In the genomic region with DNA sequence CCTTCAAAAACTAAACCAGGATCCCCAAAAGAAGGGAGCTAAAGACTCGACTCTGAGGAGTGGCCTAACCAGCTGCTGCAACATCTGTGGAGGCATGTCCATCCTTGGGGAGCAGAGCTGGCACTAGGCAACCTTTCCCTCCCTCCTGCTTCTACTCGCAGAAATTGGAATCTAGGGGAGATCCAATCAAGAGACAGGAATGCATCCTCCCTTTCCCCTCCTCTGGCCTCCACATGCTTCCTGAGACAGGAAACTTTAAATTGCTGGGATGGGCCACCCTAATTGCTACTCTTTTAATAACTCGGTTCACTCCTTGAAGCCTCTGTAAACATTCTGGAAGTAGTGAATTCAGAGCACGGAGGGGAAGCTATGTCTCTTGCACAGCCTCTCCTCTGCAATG, we compare ENCODE assay signal across 12 mouse cellular contexts.
DNase-seq lines count a peak whose midpoint lies in the region; ATAC-seq and TF ChIP-seq lines count a peak whose summit lies in the region.
"Had no signal": no experiment of that assay in that cellular context is flagged by ENCODE, and none has a peak within 500 bp of the region (broad histone marks: within the 10 kb centered on the region; RNA-seq: fewer than 3 reads in every experiment).

No protein-coding gene starts in this region.

- H3K4me2 ChIP-seq in heart, postnatal 0 days (ENCODE audit: low read depth, low read length), result no peak overlapping the region
- H3K4me2 ChIP-seq in stomach, embryonic 15.5 days, result no peak overlapping the region
- H3K4me2 ChIP-seq: hindbrain, embryonic 12.5 days had no signal

- H3K27ac ChIP-seq in heart, postnatal 0 days (ENCODE audit: low read depth), result peak overlapping the region; percentile 79
- peak overlapping the region; percentile 51; the same call in 1 of the 2 replicates for H3K27ac ChIP-seq in stomach, embryonic 15.5 days
- no peak overlapping the region for H3K27ac ChIP-seq in thymus, adult 2 months (ENCODE audit: control insufficient read depth, insufficient read depth, low read length)
- H3K27ac ChIP-seq: hindbrain, embryonic 12.5 days had no signal

- DNase-seq in kidney, adult 9 months, result peak; percentile 10
- no peak for DNase-seq in kidney, postnatal 25 days
- DNase-seq in embryo, embryonic 9.5 days (ENCODE audit: extremely low spot score), result peak; percentile 29
- no peak for DNase-seq in heart, postnatal 0 days (ENCODE audit: low spot score)
- no peak for DNase-seq in adrenal gland, adult 8-10 months
- DNase-seq in thymus, adult 2 months, result no peak
- DNase-seq: cerebellum, adult 9-10 months had no signal

- no peak overlapping the region for H3K4me3 ChIP-seq in heart, postnatal 0 days (ENCODE audit: low read depth, low read length)
- H3K4me3 ChIP-seq in stomach, embryonic 15.5 days (replicated peaks), result no peak overlapping the region
- no peak overlapping the region for H3K4me3 ChIP-seq in thymus, adult 2 months (ENCODE audit: control insufficient read depth, insufficient read depth, low read length)
- H3K4me3 ChIP-seq: hindbrain, embryonic 12.5 days; megakaryocyte, embryonic 14.5 days had no signal

- peak; percentile 59 for ATAC-seq in heart, postnatal 0 days (ENCODE audit: insufficient read depth, low read depth)
- ATAC-seq in stomach, embryonic 15.5 days (ENCODE audit: insufficient read depth, low FRiP score, low read depth), result peak; percentile 63; the same call in 1 of the 2 replicates
- no peak for ATAC-seq in erythroblast, adult 5-6 weeks (replicated peaks; ENCODE audit: low FRiP score, poor library complexity, severe bottlenecking)

- H3K36me3 ChIP-seq in heart, postnatal 0 days (replicated peaks; ENCODE audit: control insufficient read depth, insufficient read depth, low read length), result no peaks in the 10 kb centered on the region
- no peaks in the 10 kb centered on the region for H3K36me3 ChIP-seq in stomach, embryonic 15.5 days
- H3K36me3 ChIP-seq in thymus, adult 2 months (ENCODE audit: control insufficient read depth, insufficient read depth, low read length), result no peaks in the 10 kb centered on the region
- H3K36me3 ChIP-seq: hindbrain, embryonic 12.5 days had no signal

- H3K9ac ChIP-seq in heart, postnatal 0 days (replicated peaks; ENCODE audit: low read depth, low read length), result no peak overlapping the region
- no peak overlapping the region for H3K9ac ChIP-seq in stomach, embryonic 15.5 days
- H3K9ac ChIP-seq: hindbrain, embryonic 12.5 days had no signal

- no peaks in the 10 kb centered on the region for H3K9me3 ChIP-seq in heart, postnatal 0 days (replicated peaks; ENCODE audit: control insufficient read depth, low read length)
- H3K9me3 ChIP-seq in stomach, embryonic 15.5 days, result no peaks in the 10 kb centered on the region
- H3K9me3 ChIP-seq: hindbrain, embryonic 12.5 days had no signal

- no peak for TF ChIP-seq POLR2A in thymus, adult 2 months (IDR thresholded peaks at IDR 0.05; ENCODE audit: control insufficient read depth, extremely low read depth, insufficient read depth, low read length, poor library complexity)

- H3K27me3 ChIP-seq in heart, postnatal 0 days (ENCODE audit: control insufficient read depth, insufficient read depth, low read length), result no peaks in the 10 kb centered on the region
- H3K27me3 ChIP-seq in stomach, embryonic 15.5 days (replicated peaks), result no peaks in the 10 kb centered on the region
- no peaks in the 10 kb centered on the region for H3K27me3 ChIP-seq in thymus, adult 2 months (ENCODE audit: control insufficient read depth, insufficient read depth, low read length)
- H3K27me3 ChIP-seq: CH12.LX; hindbrain, embryonic 12.5 days; megakaryocyte, embryonic 14.5 days had no signal

- no peak for TF ChIP-seq CTCF in heart, postnatal 0 days (IDR thresholded peaks at IDR 0.05; ENCODE audit: low read depth)
- TF ChIP-seq CTCF in thymus, adult 2 months (IDR thresholded peaks at IDR 0.05; ENCODE audit: borderline replicate concordance, control insufficient read depth, extremely low read depth, insufficient read depth, low read length, poor library complexity), result no peak

- 0 out of 2 replicates have a peak, but pooled peaks have one; percentile 49 for TF ChIP-seq EP300 in heart, postnatal 0 days (IDR thresholded peaks at IDR 0.05; ENCODE audit: low read depth)

- H3K4me1 ChIP-seq in heart, postnatal 0 days (ENCODE audit: control insufficient read depth, insufficient read depth), result 0 out of 2 replicates have a peak, but pooled peaks cover 1% of the 10 kb centered on the region
- H3K4me1 ChIP-seq in stomach, embryonic 15.5 days, result peaks cover 10% of the 10 kb centered on the region
- H3K4me1 ChIP-seq in thymus, adult 2 months (replicated peaks; ENCODE audit: control insufficient read depth, insufficient read depth, low read length), result no peaks in the 10 kb centered on the region
- H3K4me1 ChIP-seq: hindbrain, embryonic 12.5 days; megakaryocyte, embryonic 14.5 days had no signal

- 38% methylated on average over 4 of the region's 4 CpGs for WGBS in heart, postnatal 0 days
- 15% methylated on average over 4 of the region's 4 CpGs for WGBS in stomach, embryonic 15.5 days
- WGBS in thymus, adult 2 months, result 36% methylated on average over 4 of the region's 4 CpGs

Comparison
In these comparisons a context has a peak if more than half of its experiments do, and no peak if none do; other contexts are left out.
1. DNase-seq: peak in kidney, adult 9 months (single experiment) and embryo, embryonic 9.5 days (single experiment); none in kidney, postnatal 25 days (0 of 2), heart, postnatal 0 days (single experiment), adrenal gland, adult 8-10 months (single experiment) and thymus, adult 2 months (single experiment).